Mouse (Mus musculus) central nervous system, embryonic 11.5 days (tissue): Measurements from ENCODE around the gene Calca. TPM values are rescaled to one million over a fixed set of nuclear protein-coding genes. Genes with fewer than 3 reads are reported as not detected.

Experiments
- polyA plus RNA-seq: library from polyadenylated mRNA; depleted of rRNA; stranded (reverse); fragments of >200 nt; gene quantifications from 2 replicates; pipeline ENCODE4 v1.2.3, GENCODE M21; 2012; rRNA removed

Gene Calca
- polyA plus RNA-seq, result 19.9 and 24.0 TPM in 2 replicates

GRCm38 (mm10) chr7:114636102-114636501, at the start of gene Calca:
Gene Calca, minus strand, starts transcription at chr7:114636357.

Other genes with a start within 250 kb of the Calca start
- gene Pde3b, start 221.1 kb downstream of the Calca start, polyA plus RNA-seq, result 8.9 and 13.3 TPM in 2 replicates
- gene Cyp2r1, start 73.4 kb downstream of the Calca start, polyA plus RNA-seq, result 0.47 and 0.77 TPM in 2 replicates
- gene Calcb, start 82.3 kb upstream of the Calca start, polyA plus RNA-seq, result 0.58 TPM in 1 of 2 replicates, not detected in the other
- 2.2 and 4.3 TPM in 2 replicates for gene Insc, start 107.3 kb upstream of the Calca start, polyA plus RNA-seq